Mouse (Mus musculus) hindbrain, embryonic 15.5 days (tissue): ENCODE data around the gene Polr3gl. TPM values are rescaled to one million over a fixed set of nuclear protein-coding genes. Genes with fewer than 3 reads are reported as not detected.

Experiments
- ATAC-seq: fragments of 200-750 bp; cut with Nextera tagmentation; 2 replicates; pipeline ENCODE4 v1.8.0; 2017; ENCODE audit warnings: low read depth, moderate number of reproducible peaks, moderate TSS enrichment; ENCODE audit not compliant: low FRiP score
- H3K27ac ChIP-seq: fragments of 300-500 bp; sonication (generic); replicated peaks from 2 replicates; pipeline ENCODE4 v1.5.1; 2015; ENCODE audit warnings: mild to moderate bottlenecking, inconsistent platforms
- H3K27me3 ChIP-seq: fragments of 300-500 bp; sonication (generic); 2 replicates; pipeline ENCODE4 v1.6.1; 2015; ENCODE audit warnings: control low read depth, inconsistent platforms
- H3K36me3 ChIP-seq: fragments of 300-500 bp; sonication (generic); 2 replicates; pipeline ENCODE4 v1.6.1; 2015; ENCODE audit warnings: control low read depth, inconsistent platforms
- H3K4me1 ChIP-seq: fragments of 300-500 bp; sonication (generic); replicated peaks from 2 replicates; pipeline ENCODE4 v1.6.1; 2015; ENCODE audit warnings: control low read depth, inconsistent platforms
- H3K4me2 ChIP-seq: fragments of 300-500 bp; sonication (generic); 2 replicates; pipeline ENCODE4 v1.6.1; 2015; ENCODE audit warnings: moderate library complexity, mild to moderate bottlenecking, inconsistent platforms
- H3K4me3 ChIP-seq: fragments of 300-500 bp; sonication (generic); 2 replicates; pipeline ENCODE4 v1.5.1; 2015; ENCODE audit warnings: mild to moderate bottlenecking, inconsistent platforms
- H3K9ac ChIP-seq: fragments of 300-500 bp; sonication (generic); 2 replicates; pipeline ENCODE4 v1.6.1; 2015; ENCODE audit warnings: inconsistent platforms
- H3K9me3 ChIP-seq: fragments of 300-500 bp; sonication (generic); 2 replicates; pipeline ENCODE4 v1.6.1; 2016; ENCODE audit warnings: control low read depth, inconsistent platforms
- WGBS: fragments of 180-500 bp; shearing (Covaris S2); methylation state at CpG from one replicate; pipeline ENCODE4 v1.1.7; 2015; 5-methylcytosine and 5-hydroxymethylcytosine counted together
- polyA plus RNA-seq: library from polyadenylated mRNA; unstranded; fragments of >200 nt; fragmentation: Nextera tagmentation; extraction: Ambion mirVana; gene quantifications from 2 replicates; pipeline ENCODE4 v1.2.1, GENCODE M21; 2015

Polr3gl gene
- polyA plus RNA-seq, 1 experiment from 2014 or later = 38.8 TPM

- peak within 1 kb of the TSS; percentile 48 for H3K4me2 ChIP-seq
- 0 out of 2 replicates have a peak within 1 kb of the TSS, but pooled peaks have one; percentile 12 for H3K9ac ChIP-seq
- peak within 1 kb of the TSS; percentile 14 for H3K4me3 ChIP-seq
- H3K27ac ChIP-seq = peak within 1 kb of the TSS; percentile 78
- H3K4me1 ChIP-seq = peaks cover 27% of the 10 kb centered on the region
- ATAC-seq = peak; percentile 91
- no peaks in the 10 kb centered on the region for H3K36me3 ChIP-seq
- 23% methylated on average over 17 of the region's 17 CpGs for WGBS
- H3K9me3 ChIP-seq = no peaks in the 10 kb centered on the region
- no peaks in the 10 kb centered on the region for H3K27me3 ChIP-seq
Measured at GRCm38 (mm10) chr3:96576690-96577541, 17.1 kb downstream of the Polr3gl start, which contains the start of gene Gm16253. Gm16253 (plus strand) TSS chr3:96576984.

- Histone ChIP-seq H3K4me3 (peak overlapping the region; percentile 14), H3K36me3 (no peaks in the 10 kb centered on the region), H3K27me3 (no peaks in the 10 kb centered on the region), H3K4me2 (peak overlapping the region; percentile 48), H3K9ac (no peak overlapping the region), H3K4me1 (peaks cover 26% of the 10 kb centered on the region), H3K9me3 (no peaks in the 10 kb centered on the region), H3K27ac (peak overlapping the region; percentile 78)
- WGBS = 54% methylated on average over 14 of the region's 14 CpGs
- ATAC-seq = no peak
Measured at GRCm38 (mm10) chr3:96576005-96576658, 17.8 kb downstream of the Polr3gl start.

GRCm38 (mm10) chr3:96575272-96575984, 18.6 kb downstream of the Polr3gl start:
- ATAC-seq = no peak
- Histone ChIP-seq H3K4me3 (no peak overlapping the region), H3K4me1 (peaks cover 19% of the 10 kb centered on the region), H3K36me3 (no peaks in the 10 kb centered on the region), H3K9me3 (no peaks in the 10 kb centered on the region), H3K27me3 (no peaks in the 10 kb centered on the region), H3K9ac (no peak overlapping the region), H3K27ac (0 out of 2 replicates have a peak overlapping the region, but pooled peaks have one; percentile 78), H3K4me2 (no peak overlapping the region)
- WGBS = 82% methylated on average over 8 of the region's 8 CpGs

GRCm38 (mm10) chr3:96573611-96574511, 20.1 kb downstream of the Polr3gl start:
- Histone ChIP-seq H3K4me3 (no peak overlapping the region), H3K9ac (no peak overlapping the region), H3K27ac (no peak overlapping the region), H3K36me3 (no peaks in the 10 kb centered on the region), H3K4me2 (no peak overlapping the region), H3K27me3 (no peaks in the 10 kb centered on the region), H3K9me3 (no peaks in the 10 kb centered on the region), H3K4me1 (peaks cover 14% of the 10 kb centered on the region)
- WGBS = 88% methylated on average over 19 of the region's 19 CpGs
- no peak for ATAC-seq

- Histone ChIP-seq H3K27ac (no peak overlapping the region), H3K9ac (no peak overlapping the region), H3K36me3 (no peaks in the 10 kb centered on the region), H3K4me1 (peaks cover 11% of the 10 kb centered on the region), H3K27me3 (no peaks in the 10 kb centered on the region), H3K4me2 (no peak overlapping the region), H3K9me3 (no peaks in the 10 kb centered on the region), H3K4me3 (no peak overlapping the region)
- WGBS = 85% methylated on average over 16 of the region's 16 CpGs
- ATAC-seq = no peak
Measured at GRCm38 (mm10) chr3:96571896-96572698, 21.9 kb downstream of the Polr3gl start.

- H3K4me1 ChIP-seq = peaks cover 3% of the 10 kb centered on the region
- no peaks in the 10 kb centered on the region for H3K9me3 ChIP-seq
- no peak overlapping the region for H3K27ac ChIP-seq
- WGBS = 80% methylated on average over 2 of the region's 2 CpGs
- H3K36me3 ChIP-seq = no peaks in the 10 kb centered on the region
- H3K9ac ChIP-seq = no peak overlapping the region
- H3K4me2 ChIP-seq = no peak overlapping the region
- no peak overlapping the region for H3K4me3 ChIP-seq
- no peak for ATAC-seq
- H3K27me3 ChIP-seq = no peaks in the 10 kb centered on the region
Measured at GRCm38 (mm10) chr3:96571336-96571735, 22.6 kb downstream of the Polr3gl start.

- no peaks in the 10 kb centered on the region for H3K4me1 ChIP-seq
- no peak overlapping the region for H3K4me2 ChIP-seq
- no peak for ATAC-seq
- no peaks in the 10 kb centered on the region for H3K27me3 ChIP-seq
- no peak overlapping the region for H3K27ac ChIP-seq
- no peak overlapping the region for H3K9ac ChIP-seq
- WGBS = 76% methylated on average over 7 of the region's 7 CpGs
- no peaks in the 10 kb centered on the region for H3K9me3 ChIP-seq
- H3K4me3 ChIP-seq = no peak overlapping the region
- no peaks in the 10 kb centered on the region for H3K36me3 ChIP-seq
Measured at GRCm38 (mm10) chr3:96570643-96571042, 23.3 kb downstream of the Polr3gl start.

- Histone ChIP-seq H3K4me3 (no peak overlapping the region), H3K4me1 (no peaks in the 10 kb centered on the region), H3K36me3 (no peaks in the 10 kb centered on the region), H3K9me3 (no peaks in the 10 kb centered on the region), H3K27ac (no peak overlapping the region), H3K4me2 (no peak overlapping the region), H3K9ac (no peak overlapping the region), H3K27me3 (no peaks in the 10 kb centered on the region)
- no peak for ATAC-seq
- 89% methylated on average over 11 of the region's 11 CpGs for WGBS
Measured at GRCm38 (mm10) chr3:96569966-96570605, 23.9 kb downstream of the Polr3gl start.

GRCm38 (mm10) chr3:96569506-96569905, 24.5 kb downstream of the Polr3gl start:
- no peaks in the 10 kb centered on the region for H3K36me3 ChIP-seq
- WGBS = 79% methylated on average over 13 of the region's 13 CpGs
- no peak overlapping the region for H3K4me2 ChIP-seq
- no peak for ATAC-seq
- no peaks in the 10 kb centered on the region for H3K9me3 ChIP-seq
- H3K27ac ChIP-seq = no peak overlapping the region
- H3K27me3 ChIP-seq = no peaks in the 10 kb centered on the region
- H3K4me3 ChIP-seq = no peak overlapping the region
- H3K9ac ChIP-seq = no peak overlapping the region
- H3K4me1 ChIP-seq = no peaks in the 10 kb centered on the region

- Histone ChIP-seq H3K9ac (no peak overlapping the region), H3K4me1 (no peaks in the 10 kb centered on the region), H3K4me3 (no peak overlapping the region), H3K27ac (no peak overlapping the region), H3K27me3 (no peaks in the 10 kb centered on the region), H3K9me3 (no peaks in the 10 kb centered on the region), H3K36me3 (no peaks in the 10 kb centered on the region), H3K4me2 (no peak overlapping the region)
- 70% methylated on average over 8 of the region's 8 CpGs for WGBS
- ATAC-seq = no peak
Measured at GRCm38 (mm10) chr3:96568605-96569004, 25.4 kb downstream of the Polr3gl start.
